Mouse (Mus musculus): ENCODE measurements around the gene Acad9. TPM values are rescaled to one million over a fixed set of nuclear protein-coding genes. Genes with fewer than 3 reads are reported as not detected.

Acad9 gene
- 11.1 and 28.9 TPM in 2 replicates for polyA plus RNA-seq (2012; rRNA removed; ENCODE audit: low replicate concordance)

DNA sequence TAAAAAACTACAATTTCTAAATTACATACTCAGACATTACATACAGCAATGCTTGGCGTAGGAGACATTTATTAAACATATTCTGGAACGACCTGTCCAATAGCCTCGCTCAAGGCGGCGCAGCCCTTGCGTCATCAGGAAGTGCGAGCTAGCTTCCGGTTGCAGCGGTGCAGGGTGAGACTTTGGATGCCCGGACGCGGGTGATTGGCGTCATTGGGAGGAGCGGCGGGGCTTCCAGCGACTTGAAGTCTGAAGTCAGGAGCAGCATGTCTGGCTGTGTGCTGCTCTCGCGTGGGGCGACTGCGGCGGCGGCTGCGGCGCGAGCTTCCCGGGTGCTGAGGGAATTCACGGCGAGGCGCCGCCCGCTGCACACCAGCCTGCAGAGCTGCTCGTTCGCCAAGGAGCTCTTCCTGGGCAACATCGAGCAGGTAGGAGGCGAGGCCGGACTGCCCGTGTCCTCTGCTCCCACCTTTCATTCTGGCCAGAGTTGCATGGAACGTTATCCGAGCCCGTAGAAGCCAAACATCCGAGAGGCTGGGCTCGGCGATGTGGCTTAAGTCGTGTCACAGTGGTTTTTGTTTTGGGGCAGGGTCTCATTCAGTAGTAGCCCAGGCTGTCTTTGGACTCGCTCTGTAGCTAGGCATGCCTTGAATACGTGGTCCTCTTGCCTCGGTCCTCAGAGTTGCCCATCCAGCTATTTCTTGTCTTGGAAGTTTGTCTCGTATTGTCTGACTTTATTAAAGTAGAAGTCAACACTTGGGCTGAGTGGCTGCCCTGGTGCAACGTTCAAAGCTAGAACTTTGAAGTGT is at the start of gene Acad9:
Acad9 (plus strand) TSS at position 137 of the 809 bp plus-strand sequence.

DNA sequence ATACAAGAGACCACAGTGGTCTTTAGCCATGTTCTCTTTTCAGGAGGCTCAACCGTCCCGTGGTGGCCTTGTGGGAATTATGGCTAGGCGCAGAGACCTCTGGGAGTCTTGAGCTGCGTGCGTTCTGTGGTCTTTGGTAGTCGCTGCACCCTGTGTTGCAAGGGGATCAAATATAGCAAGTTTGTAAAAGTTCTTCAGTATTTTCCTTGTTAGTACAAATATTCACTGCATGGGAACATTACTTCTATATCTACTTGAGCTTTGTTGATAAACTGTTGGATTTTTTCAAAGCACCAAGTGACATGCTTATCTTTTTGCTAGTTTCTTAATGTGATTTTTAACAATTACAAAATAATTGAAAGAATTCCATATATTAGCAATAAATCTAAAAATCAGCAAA is 12.3 kb upstream of the Acad9 start, which contains the start of gene Ccdc144b:
Ccdc144b (minus strand) TSS at position 101 of the 400 bp plus-strand sequence.

Other genes with a start within 250 kb of the Acad9 start
- gene Dcun1d1, start 128.5 kb upstream of the Acad9 start, polyA plus RNA-seq (2012; rRNA removed; ENCODE audit: low replicate concordance) = 1.6 and 6.9 TPM in 2 replicates
- 36.3 and 49.8 TPM in 2 replicates for gene Mccc1, start 65.3 kb upstream of the Acad9 start, polyA plus RNA-seq (2012; rRNA removed; ENCODE audit: low replicate concordance)
- 0.19 and 0.47 TPM in 2 replicates for gene Ccdc144b, start 12.4 kb upstream of the Acad9 start, polyA plus RNA-seq (2012; rRNA removed; ENCODE audit: low replicate concordance)
- gene D3Ertd254e, start 85.0 kb downstream of the Acad9 start, polyA plus RNA-seq (2012; rRNA removed; ENCODE audit: low replicate concordance) = 0.81 and 1.8 TPM in 2 replicates
- gene Qrfpr, start 156.3 kb downstream of the Acad9 start, polyA plus RNA-seq (2012; rRNA removed; ENCODE audit: low replicate concordance) = not detected in 2 replicates